Mouse (Mus musculus): ENCODE data around the gene Fam3b. TPM values are rescaled to one million over a fixed set of nuclear protein-coding genes. Genes with fewer than 3 reads are reported as not detected.

Fam3b gene
- not detected for polyA plus RNA-seq (2021)

- ATAC-seq: no peak
- in situ Hi-C loops (cut with MboI; ENCODE audit: low pct_unique_long_range_greater_than_20kb): no loop called here
- POLR2A ChIA-PET: no interaction called here
Measured at GRCm38 (mm10) chr16:97514099-97514940, at the start of gene Fam3b. Gene Fam3b, minus strand, starts transcription at chr16:97514816.

GRCm38 (mm10) chr16:97544340-97544739, 29.7 kb upstream of the Fam3b start:
- DNase-seq (ENCODE audit: low read depth, low spot score): no peak
- CTCF ChIA-PET: no interaction called here
- TF ChIP-seq CTCF (IDR thresholded peaks at IDR 0.05): no peak
- in situ Hi-C loops (cut with MboI; ENCODE audit: low pct_unique_long_range_greater_than_20kb): no loop called here
- ATAC-seq: no peak
- H3K27me3 ChIP-seq: no peaks in the 10 kb centered on the region
- POLR2A ChIA-PET: no interaction called here

More at GRCm38 (mm10) chr16:97514099-97514940, at the start of gene Fam3b:
- no peak for TF ChIP-seq CTCF (IDR thresholded peaks at IDR 0.05)
- CTCF ChIA-PET: no interaction called here
- DNase-seq (ENCODE audit: low read depth, low spot score): no peak
- no peaks in the 10 kb centered on the region for H3K27me3 ChIP-seq

DNA sequence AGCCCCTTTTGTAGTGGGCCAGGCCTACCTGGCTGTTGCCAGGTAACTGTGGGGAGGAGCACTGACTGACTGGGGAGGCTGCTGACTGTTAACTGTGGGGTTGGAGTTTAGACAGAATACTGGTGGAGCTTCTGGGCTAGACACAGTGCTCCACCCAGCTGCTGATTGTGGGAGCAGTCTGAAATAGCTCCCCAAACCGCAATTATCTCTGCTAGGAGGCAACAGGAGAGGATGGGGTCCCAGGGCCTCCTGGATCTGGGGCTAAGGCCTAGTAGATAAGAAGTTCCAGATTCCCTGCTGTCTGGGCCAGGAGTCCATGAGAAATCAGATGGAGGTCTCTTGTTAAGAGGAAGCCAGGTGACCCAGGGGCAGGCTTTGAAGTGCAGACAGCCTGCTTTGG, 22.2 kb upstream of the Fam3b start:
- no peak for TF ChIP-seq CTCF (IDR thresholded peaks at IDR 0.05)
- in situ Hi-C loops (cut with MboI; ENCODE audit: low pct_unique_long_range_greater_than_20kb): loop anchor here (5.0 kb wide), 1 partner anchor 45 kb away; no protein-coding TSS in a partner anchor
- no peaks in the 10 kb centered on the region for H3K27me3 ChIP-seq
- ATAC-seq (no peak), DNase-seq (ENCODE audit: low read depth, low spot score) (no peak)
- ChIA-PET POLR2A (no interaction called here), CTCF (interaction anchor here (1.0 to 1.9 kb wide), 2 partner anchors 17 to 55 kb away, joined by 3 to 9 read pairs; no protein-coding TSS in a partner anchor)

DNA sequence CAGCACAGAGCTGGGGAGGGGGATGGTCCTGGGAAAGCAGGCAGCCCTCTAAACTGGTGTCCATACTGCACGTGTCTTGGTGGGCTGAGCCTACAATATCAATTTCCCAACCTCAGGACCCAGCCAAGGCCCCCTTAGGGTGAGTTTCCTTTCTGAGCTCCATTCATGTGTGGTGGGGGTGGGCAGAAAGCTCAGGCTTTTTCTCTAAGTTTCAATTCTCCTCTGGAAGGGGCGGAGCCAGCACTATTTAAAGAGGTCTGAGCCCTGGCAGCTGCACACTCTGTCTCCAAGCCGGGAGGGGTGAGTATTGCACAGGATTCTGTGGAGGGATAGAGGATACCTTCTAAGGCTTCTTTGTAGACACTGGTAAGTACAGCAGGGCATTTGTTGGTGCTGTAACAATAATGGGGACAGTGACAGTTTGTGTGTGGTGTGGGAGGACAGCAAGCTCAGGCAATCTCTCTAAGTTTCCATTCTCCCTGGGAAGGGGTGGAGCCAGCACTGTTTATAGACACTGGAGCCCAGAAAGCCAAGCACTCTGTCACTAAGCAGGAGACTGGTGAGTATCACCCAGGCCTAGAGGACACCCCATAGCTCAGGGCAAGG, 21.3 kb upstream of the Fam3b start:
- no peaks in the 10 kb centered on the region for H3K27me3 ChIP-seq
- no peak for TF ChIP-seq CTCF (IDR thresholded peaks at IDR 0.05)
- ChIA-PET POLR2A (interaction anchor here (1.0 kb wide), 1 partner anchor 12 kb away, joined by 3 read pairs; no protein-coding TSS in a partner anchor), CTCF (interaction anchor here (1.1 to 1.9 kb wide), 2 partner anchors 14 to 56 kb away, joined by 3 to 9 read pairs; no protein-coding TSS in a partner anchor)
- peak; percentile 60 for ATAC-seq
- in situ Hi-C loops (cut with MboI; ENCODE audit: low pct_unique_long_range_greater_than_20kb): loop anchor here (5.0 kb wide), 1 partner anchor 46 kb away; no protein-coding TSS in a partner anchor
- no peak for DNase-seq (ENCODE audit: low read depth, low spot score)

DNA sequence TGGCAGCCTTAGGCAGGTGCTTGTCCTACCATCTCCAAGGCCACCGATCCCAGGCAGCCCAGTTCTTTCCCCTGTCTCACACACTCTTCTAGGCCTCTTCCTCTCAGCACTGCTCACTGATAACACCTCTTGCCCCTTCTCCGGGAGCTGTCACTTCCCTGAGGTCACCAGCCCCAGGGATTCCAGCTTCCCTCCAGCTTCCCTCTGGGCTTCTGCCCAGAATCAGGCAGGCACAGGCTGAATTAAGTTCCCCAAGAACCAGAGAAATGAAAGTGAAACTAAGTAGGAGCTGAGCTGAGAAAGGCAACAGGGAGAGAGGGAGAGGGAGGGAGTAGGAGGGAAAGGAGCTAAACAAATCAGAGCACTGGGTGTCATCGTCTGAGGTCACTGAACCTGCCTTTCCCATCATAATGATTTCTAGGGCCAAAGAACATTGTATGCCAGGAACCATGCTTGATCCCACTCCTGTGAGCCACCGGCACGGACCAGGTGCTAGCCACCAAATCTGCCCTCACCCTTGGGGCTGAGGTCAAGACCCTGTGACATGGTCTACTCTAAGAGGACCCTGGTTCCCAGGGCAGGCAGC, 20.4 kb upstream of the Fam3b start:
- DNase-seq (ENCODE audit: low read depth, low spot score): peak; percentile 42
- no peaks in the 10 kb centered on the region for H3K27me3 ChIP-seq
- no peak for TF ChIP-seq CTCF (IDR thresholded peaks at IDR 0.05)
- ATAC-seq: peak; percentile 85
- ChIA-PET CTCF (interaction anchor here (1.1 to 1.9 kb wide), 2 partner anchors 15 to 57 kb away, joined by 3 to 9 read pairs; no protein-coding TSS in a partner anchor), POLR2A (interaction anchor here (1.0 kb wide), 1 partner anchor 10 kb away, joined by 3 read pairs; no protein-coding TSS in a partner anchor)
- in situ Hi-C loops (cut with MboI; ENCODE audit: low pct_unique_long_range_greater_than_20kb): loop anchor here (5.0 kb wide), 1 partner anchor 47 kb away; no protein-coding TSS in a partner anchor

GRCm38 (mm10) chr16:97534448-97534847, 19.8 kb upstream of the Fam3b start:
- ATAC-seq (peak; percentile 5), DNase-seq (ENCODE audit: low read depth, low spot score) (no peak)
- in situ Hi-C loops (cut with MboI; ENCODE audit: low pct_unique_long_range_greater_than_20kb): no loop called here
- ChIA-PET POLR2A (interaction anchor here (1.0 kb wide), 1 partner anchor 9 kb away, joined by 3 read pairs; no protein-coding TSS in a partner anchor), CTCF (no interaction called here)
- H3K27me3 ChIP-seq: no peaks in the 10 kb centered on the region
- no peak for TF ChIP-seq CTCF (IDR thresholded peaks at IDR 0.05)

- DNase-seq (ENCODE audit: low read depth, low spot score) (no peak), ATAC-seq (no peak)
- in situ Hi-C loops (cut with MboI; ENCODE audit: low pct_unique_long_range_greater_than_20kb): no loop called here
- no peaks in the 10 kb centered on the region for H3K27me3 ChIP-seq
- CTCF ChIA-PET: interaction anchor here (1.0 kb wide), 1 partner anchor 11 kb away, joined by 3 read pairs; no protein-coding TSS in a partner anchor
- POLR2A ChIA-PET: no interaction called here
- no peak for TF ChIP-seq CTCF (IDR thresholded peaks at IDR 0.05)
Measured at GRCm38 (mm10) chr16:97533751-97534150, 19.1 kb upstream of the Fam3b start.

DNA sequence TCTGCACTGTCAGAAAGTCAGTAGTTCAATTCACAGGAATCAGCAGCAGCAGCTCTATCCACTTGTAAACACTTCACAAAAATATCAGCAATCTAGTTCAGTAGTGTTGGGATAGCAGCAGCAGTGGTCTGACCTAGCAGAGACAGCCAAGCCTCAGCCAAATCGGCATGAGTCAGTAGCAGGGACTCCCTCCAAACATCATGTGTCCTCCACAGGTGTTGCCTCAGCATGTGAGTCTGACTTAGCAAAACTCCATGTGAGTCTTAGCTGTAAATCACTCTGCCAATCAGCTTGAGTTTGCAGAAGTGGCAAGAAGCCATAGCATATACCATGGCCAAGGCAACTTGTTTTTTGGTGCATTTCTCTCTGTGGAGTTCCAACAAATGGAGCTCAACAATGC, 18.5 kb upstream of the Fam3b start:
- in situ Hi-C loops (cut with MboI; ENCODE audit: low pct_unique_long_range_greater_than_20kb): no loop called here
- POLR2A ChIA-PET: no interaction called here

GRCm38 (mm10) chr16:97529241-97529640, 14.6 kb upstream of the Fam3b start:
- no peak for ATAC-seq
- no peak for TF ChIP-seq CTCF (IDR thresholded peaks at IDR 0.05)
- in situ Hi-C loops (cut with MboI; ENCODE audit: low pct_unique_long_range_greater_than_20kb): loop anchor here (10.0 kb wide), 2 partner anchors 136 to 256 kb away; no protein-coding TSS in a partner anchor
- POLR2A ChIA-PET: interaction anchor here (0.8 kb wide), 1 partner anchor 767 kb away, joined by 3 read pairs; no protein-coding TSS in a partner anchor
- CTCF ChIA-PET: no interaction called here
- H3K27me3 ChIP-seq: peaks cover 4% of the 10 kb centered on the region
- DNase-seq (ENCODE audit: low read depth, low spot score): no peak

More for the DNA sequence above, 18.5 kb upstream of the Fam3b start:
- DNase-seq (ENCODE audit: low read depth, low spot score) (no peak), ATAC-seq (no peak)
- TF ChIP-seq CTCF (IDR thresholded peaks at IDR 0.05): no peak
- no peaks in the 10 kb centered on the region for H3K27me3 ChIP-seq
- CTCF ChIA-PET: interaction anchor here (1.0 kb wide), 2 partner anchors 11 to 16 kb away, joined by 3 read pairs; no protein-coding TSS in a partner anchor

- in situ Hi-C loops (cut with MboI; ENCODE audit: low pct_unique_long_range_greater_than_20kb): loop anchor here (10.0 kb wide), 2 partner anchors 142 to 262 kb away; no protein-coding TSS in a partner anchor
- peak; percentile 54 for ATAC-seq
- POLR2A ChIA-PET: no interaction called here
- peaks cover 4% of the 10 kb centered on the region for H3K27me3 ChIP-seq
- TF ChIP-seq CTCF (IDR thresholded peaks at IDR 0.05): peak; percentile 82
- no peak for DNase-seq (ENCODE audit: low read depth, low spot score)
- CTCF ChIA-PET: interaction anchor here (0.7 to 2.1 kb wide), 6 partner anchors 11 to 70 kb away, joined by 3 to 8 read pairs (median 5); no protein-coding TSS in a partner anchor
Measured at GRCm38 (mm10) chr16:97523024-97523423, 8.4 kb upstream of the Fam3b start.
